Comparison of ENCODE assay signal across 8 mouse cellular contexts in genomic region chr11:80484191-80484791, GRCm38 (mm10). TPM values are rescaled to one million over a fixed set of nuclear protein-coding genes. Genes with fewer than 3 reads are reported as not detected.
DNase-seq lines count a peak whose midpoint lies in the region; ATAC-seq and TF ChIP-seq lines count a peak whose summit lies in the region.

No protein-coding gene starts in this region.

- peak; percentile 89 for TF ChIP-seq POLR2A in cortical plate, adult 2 months (IDR thresholded peaks at IDR 0.05; ENCODE audit: extremely low read depth, insufficient read depth, low read length)

- 36% methylated on average over 12 of the region's 12 CpGs for WGBS in kidney, embryonic 16.5 days
- 19% methylated on average over 12 of the region's 12 CpGs for WGBS in hindbrain, postnatal 0 days
- 14% methylated on average over 12 of the region's 12 CpGs for WGBS in midbrain, embryonic 15.5 days
- WGBS in stomach, postnatal 0 days, result 54% methylated on average over 12 of the region's 12 CpGs

- no peak for TF ChIP-seq CTCF in cortical plate, adult 2 months (IDR thresholded peaks at IDR 0.05; ENCODE audit: extremely low read depth, insufficient read depth, low read length)
- peak; percentile 44; the same call in 1 of the 2 replicates for TF ChIP-seq CTCF in hindbrain, postnatal 0 days (IDR thresholded peaks at IDR 0.05; ENCODE audit: low read depth)
- no peak for TF ChIP-seq CTCF in stomach, postnatal 0 days (IDR thresholded peaks at IDR 0.05; ENCODE audit: low read depth)
- TF ChIP-seq CTCF in gastrocnemius, adult 2 months (IDR thresholded peaks at IDR 0.05), result no peak

- no peaks in the 10 kb centered on the region for H3K36me3 ChIP-seq in kidney, embryonic 16.5 days (ENCODE audit: insufficient read depth, low read length)
- no peaks in the 10 kb centered on the region; the same call in 1 of the 2 replicates for H3K36me3 ChIP-seq in hindbrain, postnatal 0 days (ENCODE audit: insufficient read depth, low read length)
- no peaks in the 10 kb centered on the region for H3K36me3 ChIP-seq in midbrain, embryonic 15.5 days (replicated peaks)
- H3K36me3 ChIP-seq in stomach, postnatal 0 days (ENCODE audit: control insufficient read depth, insufficient read depth, low read length), result no peaks in the 10 kb centered on the region

- TF ChIP-seq EP300 in stomach, postnatal 0 days (optimal IDR thresholded peaks at IDR 0.05), result no peak

- H3K4me1 ChIP-seq in kidney, embryonic 16.5 days (ENCODE audit: insufficient read depth, low read length), result peaks cover 16% of the 10 kb centered on the region
- H3K4me1 ChIP-seq in cortical plate, adult 2 months (ENCODE audit: control insufficient read depth, insufficient read depth, low read length), result peaks cover 18% of the 10 kb centered on the region
- peaks cover 44% of the 10 kb centered on the region for H3K4me1 ChIP-seq in hindbrain, postnatal 0 days (ENCODE audit: insufficient read depth, low read length)
- peaks cover 72% of the 10 kb centered on the region for H3K4me1 ChIP-seq in midbrain, embryonic 15.5 days
- H3K4me1 ChIP-seq in stomach, postnatal 0 days (replicated peaks; ENCODE audit: control insufficient read depth, insufficient read depth), result no peaks in the 10 kb centered on the region; the same call in 1 of the 2 replicates

- intact Hi-C loops in gastrocnemius, adult 2 months (cut with DNase I), result no loop called here

- ATAC-seq in kidney, embryonic 16.5 days (ENCODE audit: low FRiP score, low TSS enrichment), result peak; percentile 79
- peak; percentile 92 for ATAC-seq in hindbrain, postnatal 0 days
- peak; percentile 90 for ATAC-seq in midbrain, embryonic 15.5 days (replicated peaks)
- ATAC-seq in megakaryocyte-erythroid progenitor cell, adult 5-6 weeks (replicated peaks; ENCODE audit: low FRiP score, low TSS enrichment, poor library complexity, severe bottlenecking), result no peak
- no peak for ATAC-seq in stomach, postnatal 0 days (ENCODE audit: low FRiP score, low TSS enrichment)

- H3K9ac ChIP-seq in kidney, embryonic 16.5 days (replicated peaks; ENCODE audit: low read length), result no peak overlapping the region; the same call in 1 of the 2 replicates
- peak overlapping the region; percentile 37; the same call in 1 of the 2 replicates for H3K9ac ChIP-seq in hindbrain, postnatal 0 days (replicated peaks; ENCODE audit: low read length)
- peak overlapping the region; percentile 34 for H3K9ac ChIP-seq in midbrain, embryonic 15.5 days
- no peak overlapping the region for H3K9ac ChIP-seq in stomach, postnatal 0 days (ENCODE audit: low read length)

- peak overlapping the region; percentile 26; the same call in 1 of the 2 replicates for H3K4me2 ChIP-seq in kidney, embryonic 16.5 days (replicated peaks; ENCODE audit: low read depth, low read length)
- H3K4me2 ChIP-seq in hindbrain, postnatal 0 days (ENCODE audit: low read depth, low read length), result peak overlapping the region; percentile 45
- peak overlapping the region; percentile 85 for H3K4me2 ChIP-seq in midbrain, embryonic 15.5 days
- H3K4me2 ChIP-seq in stomach, postnatal 0 days (replicated peaks; ENCODE audit: low read depth), result no peak overlapping the region

- H3K27ac ChIP-seq in kidney, embryonic 16.5 days (ENCODE audit: low read length), result no peak overlapping the region
- H3K27ac ChIP-seq in cortical plate, adult 2 months (ENCODE audit: insufficient read depth, low read length), result peak overlapping the region; percentile 51
- peak overlapping the region; percentile 82 for H3K27ac ChIP-seq in hindbrain, postnatal 0 days
- H3K27ac ChIP-seq in midbrain, embryonic 15.5 days, result peak overlapping the region; percentile 87
- no peak overlapping the region for H3K27ac ChIP-seq in stomach, postnatal 0 days (replicated peaks)
- H3K27ac ChIP-seq in gastrocnemius, adult 2 months, result no peak overlapping the region

- H3K9me3 ChIP-seq in kidney, embryonic 16.5 days (ENCODE audit: low read length), result no peaks in the 10 kb centered on the region
- H3K9me3 ChIP-seq in hindbrain, postnatal 0 days (ENCODE audit: low read length), result no peaks in the 10 kb centered on the region
- no peaks in the 10 kb centered on the region for H3K9me3 ChIP-seq in midbrain, embryonic 15.5 days
- H3K9me3 ChIP-seq in stomach, postnatal 0 days (ENCODE audit: control insufficient read depth, low read length), result no peaks in the 10 kb centered on the region

- no peaks in the 10 kb centered on the region for H3K27me3 ChIP-seq in kidney, embryonic 16.5 days (ENCODE audit: insufficient read depth, low read length)
- H3K27me3 ChIP-seq in hindbrain, postnatal 0 days (ENCODE audit: insufficient read depth, low read length), result no peaks in the 10 kb centered on the region
- no peaks in the 10 kb centered on the region for H3K27me3 ChIP-seq in midbrain, embryonic 15.5 days (replicated peaks)
- no peaks in the 10 kb centered on the region for H3K27me3 ChIP-seq in stomach, postnatal 0 days (ENCODE audit: control insufficient read depth, insufficient read depth, low read length)

- no peak overlapping the region for H3K4me3 ChIP-seq in kidney, embryonic 16.5 days (ENCODE audit: low read length)
- H3K4me3 ChIP-seq in cortical plate, adult 2 months (ENCODE audit: insufficient read depth, low read length), result no peak overlapping the region; the same call in 1 of the 2 replicates
- 0 out of 2 replicates have a peak overlapping the region, but pooled peaks have one; percentile 1 for H3K4me3 ChIP-seq in hindbrain, postnatal 0 days (ENCODE audit: low read length)
- peak overlapping the region; percentile 89 for H3K4me3 ChIP-seq in midbrain, embryonic 15.5 days
- H3K4me3 ChIP-seq in stomach, postnatal 0 days (ENCODE audit: low read depth, low read length), result no peak overlapping the region
- no peak overlapping the region for H3K4me3 ChIP-seq in gastrocnemius, adult 2 months

- no peak for DNase-seq in kidney, postnatal 25 days
- peak; percentile 93 for DNase-seq in hindbrain, postnatal 0 days (ENCODE audit: low spot score)
- no peak for DNase-seq in stomach, postnatal 0 days (ENCODE audit: low spot score)
- no peak for DNase-seq in gastrocnemius, adult 2 months

RNA-seq across cellular contexts. Expression of gene Cdk5r1, which starts 7.5 kb away (rescaled TPM):
- 0.57 and 0.85 TPM in 2 replicates for polyA plus RNA-seq in kidney, embryonic 16.5 days (2015; fragmentation: Nextera tagmentation; extraction: Ambion mirVana)
- polyA plus RNA-seq in cortical plate, adult 2 months (2012; rRNA removed), result 215 and 234 TPM in 2 replicates
- 355 and 367 TPM in 2 replicates for total RNA-seq in hindbrain, postnatal 0 days (2014; rRNA removed)
- 65.1 and 69.3 TPM in 2 replicates for polyA plus RNA-seq in hindbrain, postnatal 0 days (2015; fragmentation: Nextera tagmentation; extraction: Ambion mirVana)
- polyA plus RNA-seq in midbrain, embryonic 15.5 days (2015; fragmentation: Nextera tagmentation; extraction: Ambion mirVana), result 102 and 105 TPM in 2 replicates
- 0.72 and 1.2 TPM in 2 replicates for total RNA-seq in megakaryocyte-erythroid progenitor cell, adult 5-6 weeks (2014; fragmentation: Nextera tagmentation)
- total RNA-seq in megakaryocyte-erythroid progenitor cell, adult 5-6 weeks (2017), result 0.50 and 1.9 TPM in 2 replicates
- 0.57 and 0.75 TPM in 2 replicates for polyA plus RNA-seq in stomach, postnatal 0 days (2015; fragmentation: Nextera tagmentation; extraction: Ambion mirVana)
- total RNA-seq in gastrocnemius, adult 2 months (2021), result under 1 TPM; 0.20 to 0.42 TPM

RNA-seq across cellular contexts. Expression of gene Psmd11, which starts 55.9 kb away (rescaled TPM):
- 321 and 327 TPM in 2 replicates for polyA plus RNA-seq in kidney, embryonic 16.5 days (2015; fragmentation: Nextera tagmentation; extraction: Ambion mirVana)
- 63.5 and 67.0 TPM in 2 replicates for polyA plus RNA-seq in cortical plate, adult 2 months (2012; rRNA removed)
- 31.2 and 35.1 TPM in 2 replicates for total RNA-seq in hindbrain, postnatal 0 days (2014; rRNA removed)
- polyA plus RNA-seq in hindbrain, postnatal 0 days (2015; fragmentation: Nextera tagmentation; extraction: Ambion mirVana), result 272 and 284 TPM in 2 replicates
- polyA plus RNA-seq in midbrain, embryonic 15.5 days (2015; fragmentation: Nextera tagmentation; extraction: Ambion mirVana), result 273 and 278 TPM in 2 replicates
- total RNA-seq in megakaryocyte-erythroid progenitor cell, adult 5-6 weeks (2014; fragmentation: Nextera tagmentation), result 130 and 137 TPM in 2 replicates
- total RNA-seq in megakaryocyte-erythroid progenitor cell, adult 5-6 weeks (2017), result 125 and 153 TPM in 2 replicates
- polyA plus RNA-seq in stomach, postnatal 0 days (2015; fragmentation: Nextera tagmentation; extraction: Ambion mirVana), result 189 and 211 TPM in 2 replicates
- 100 to 1,000 TPM; 138 to 169 TPM for total RNA-seq in gastrocnemius, adult 2 months (2021)

Comparison
In these comparisons a context has a peak if more than half of its experiments do, and no peak if none do; other contexts are left out.
1. ATAC-seq: peak in kidney, embryonic 16.5 days (single experiment), hindbrain, postnatal 0 days (single experiment) and midbrain, embryonic 15.5 days (single experiment); none in megakaryocyte-erythroid progenitor cell, adult 5-6 weeks (single experiment) and stomach, postnatal 0 days (single experiment).
2. H3K27ac ChIP-seq: peak in cortical plate, adult 2 months (single experiment), hindbrain, postnatal 0 days (single experiment) and midbrain, embryonic 15.5 days (single experiment); none in kidney, embryonic 16.5 days (single experiment), stomach, postnatal 0 days (single experiment) and gastrocnemius, adult 2 months (single experiment).
3. H3K4me3 ChIP-seq: peak in hindbrain, postnatal 0 days (single experiment) and midbrain, embryonic 15.5 days (single experiment); none in kidney, embryonic 16.5 days (single experiment), cortical plate, adult 2 months (single experiment), stomach, postnatal 0 days (single experiment) and gastrocnemius, adult 2 months (single experiment).
4. H3K9ac ChIP-seq: peak in hindbrain, postnatal 0 days (single experiment) and midbrain, embryonic 15.5 days (single experiment); none in kidney, embryonic 16.5 days (single experiment) and stomach, postnatal 0 days (single experiment).
5. RNA of gene Cdk5r1, which starts 7.5 kb away (polyA plus RNA-seq): 215 to 234 TPM in cortical plate, adult 2 months, 102 to 105 TPM in midbrain, embryonic 15.5 days and 65.1 to 69.3 TPM in hindbrain, postnatal 0 days; 0.57 to 0.75 TPM in stomach, postnatal 0 days and 0.57 to 0.85 TPM in kidney, embryonic 16.5 days; every median in the first group is over 10 times any median in the second.